Mouse (Mus musculus): ENCODE data around the gene Jph3. TPM values are rescaled to one million over a fixed set of nuclear protein-coding genes. Genes with fewer than 3 reads are reported as not detected.

The Jph3 gene
- total and polyA plus RNA-seq, 3 experiments, result 0.15 TPM; not detected in 2

DNA sequence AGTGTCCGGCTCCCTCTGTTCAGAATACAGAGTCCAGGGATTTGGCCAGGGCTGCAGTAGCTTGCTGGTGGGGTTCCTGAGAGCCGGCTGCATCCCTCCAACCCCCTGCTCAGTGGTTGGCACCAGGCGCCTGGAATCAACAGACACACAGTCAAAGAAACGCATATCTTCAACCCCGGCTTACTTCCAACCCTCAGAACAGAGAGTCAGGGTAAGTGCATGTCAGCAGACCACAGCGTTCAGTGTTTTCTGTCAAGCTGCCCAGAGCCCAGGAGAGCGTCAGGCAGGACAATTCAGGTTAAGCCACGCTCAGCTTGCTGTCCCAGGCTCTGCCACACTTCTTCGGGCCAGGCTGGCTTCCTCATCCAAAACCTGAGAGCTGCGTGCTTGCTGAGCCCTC, 48.0 kb upstream of the Jph3 start:
- Histone ChIP-seq H3K79me2 (ENCODE audit: control insufficient read depth, insufficient read depth, low read length, poor library complexity) (no peaks in the 10 kb centered on the region), H3K27ac (ENCODE audit: control insufficient read depth, low read depth, low read length) (no peak overlapping the region), H3K4me1 (ENCODE audit: control insufficient read depth in 1 of 2, insufficient read depth in 2 of 2, low read length in 2 of 2) (no peaks in the 10 kb centered on the region), H3K9me3 (replicated peaks; ENCODE audit: insufficient read depth, low read length) (no peaks in the 10 kb centered on the region), H3K9ac (ENCODE audit: control insufficient read depth, low read depth, low read length, poor library complexity, severe bottlenecking) (no peak overlapping the region), H3K27me3 (ENCODE audit: control insufficient read depth in 1 of 2, insufficient read depth in 2 of 2, low read length in 2 of 2) (no peaks in the 10 kb centered on the region; a peak in 1 of 4 replicates), H3K36me3 (ENCODE audit: control insufficient read depth in 1 of 2, insufficient read depth in 2 of 2, low read length in 2 of 2) (no peaks in the 10 kb centered on the region), H3K4me3 (ENCODE audit: control insufficient read depth in 1 of 2, insufficient read depth in 1 of 2, low read depth in 2 of 2, low read length in 2 of 2) (no peak overlapping the region)
- no peak for DNase-seq (ENCODE audit: low read depth, low spot score)
- TF ChIP-seq TAL1 (IDR thresholded peaks at IDR 0.05; ENCODE audit: low read length), result no peak
- no peak for TF ChIP-seq CHD1 (IDR thresholded peaks at IDR 0.05; ENCODE audit: low read depth, low read length)

DNA sequence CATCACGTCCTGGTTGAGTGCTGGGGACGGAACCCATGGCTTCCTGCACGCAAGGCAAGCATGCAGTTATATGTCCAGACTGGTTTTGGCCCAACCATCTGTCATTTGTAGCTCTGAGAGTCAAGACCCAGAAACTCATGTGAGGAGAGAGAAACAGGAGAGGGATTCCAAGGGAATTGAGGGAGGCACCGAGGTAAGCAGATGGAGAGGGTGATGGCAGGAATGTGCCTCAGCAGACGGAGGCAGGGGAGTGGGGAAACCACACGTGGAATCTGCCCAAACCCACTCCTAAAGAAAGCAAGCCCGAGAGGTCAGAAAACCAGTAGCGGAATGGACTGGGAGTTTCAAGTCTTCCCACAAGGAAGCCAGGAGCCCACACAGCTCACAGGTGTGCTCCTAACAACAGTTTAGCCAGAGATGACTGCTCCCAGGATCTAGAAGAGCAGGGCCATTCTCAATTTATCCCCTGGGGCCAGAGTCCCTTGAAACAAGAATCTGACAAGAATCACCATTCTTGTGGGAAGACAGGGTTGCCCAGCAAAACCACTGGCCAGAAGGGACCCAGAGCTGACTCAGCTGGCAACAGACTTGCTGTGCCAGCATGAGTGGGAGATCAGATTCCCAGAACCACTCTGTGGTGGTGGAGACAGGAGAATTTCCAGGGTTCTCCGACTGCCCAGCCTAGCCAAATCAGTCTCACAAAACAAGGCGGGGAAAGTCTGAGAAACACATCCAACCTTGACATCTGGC, 46.2 kb upstream of the Jph3 start:
- H3K9ac ChIP-seq (ENCODE audit: control insufficient read depth, low read depth, low read length, poor library complexity, severe bottlenecking), result no peak overlapping the region
- no peak overlapping the region for H3K4me3 ChIP-seq (ENCODE audit: control insufficient read depth in 1 of 2, insufficient read depth in 1 of 2, low read depth in 2 of 2, low read length in 2 of 2)
- no peak overlapping the region for H3K27ac ChIP-seq (ENCODE audit: control insufficient read depth, low read depth, low read length)
- H3K4me1 ChIP-seq (ENCODE audit: control insufficient read depth in 1 of 2, insufficient read depth in 2 of 2, low read length in 2 of 2), result no peaks in the 10 kb centered on the region
- TF ChIP-seq NELFE (IDR thresholded peaks at IDR 0.05; ENCODE audit: low read depth, low read length) (no peak), MYB (IDR thresholded peaks at IDR 0.05; ENCODE audit: low read depth, low read length) (no peak), TCF12 (IDR thresholded peaks at IDR 0.05; ENCODE audit: low read depth, low read length) (no peak), SIN3A (IDR thresholded peaks at IDR 0.05; ENCODE audit: low read length) (no peak)
- H3K36me3 ChIP-seq (ENCODE audit: control insufficient read depth in 1 of 2, insufficient read depth in 2 of 2, low read length in 2 of 2), result no peaks in the 10 kb centered on the region
- no peaks in the 10 kb centered on the region for H3K79me2 ChIP-seq (ENCODE audit: control insufficient read depth, insufficient read depth, low read length, poor library complexity)
- no peak for DNase-seq (ENCODE audit: low read depth, low spot score)
- no peaks in the 10 kb centered on the region for H3K9me3 ChIP-seq (replicated peaks; ENCODE audit: insufficient read depth, low read length)
- no peaks in the 10 kb centered on the region for H3K27me3 ChIP-seq (ENCODE audit: control insufficient read depth in 1 of 2, insufficient read depth in 2 of 2, low read length in 2 of 2)

DNA sequence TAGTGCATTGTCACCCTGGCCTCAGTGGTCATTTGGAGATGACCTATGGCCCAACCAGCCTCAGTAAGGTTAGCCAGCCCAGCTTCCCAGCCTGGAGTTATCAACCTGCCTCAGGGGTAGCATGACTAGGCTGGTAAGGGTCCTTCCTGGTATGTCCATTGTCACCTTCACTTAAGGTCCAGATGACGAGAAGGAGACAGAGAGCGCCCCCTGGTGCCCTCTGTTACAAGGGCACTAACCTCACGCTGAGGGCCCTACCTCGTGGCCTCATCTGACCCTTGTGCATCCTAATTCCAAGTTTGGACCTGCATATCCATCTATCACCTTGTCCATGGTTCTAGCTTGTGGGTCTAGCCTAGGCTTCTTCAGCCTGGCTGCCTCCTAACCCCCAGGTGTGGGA, 44.0 kb upstream of the Jph3 start:
- TF ChIP-seq CTCF (IDR thresholded peaks at IDR 0.05 in 2 of 3, conservative IDR thresholded peaks at IDR 0.05 in 1 of 3; ENCODE audit: control insufficient read depth in 1 of 3, insufficient read depth in 1 of 3, low read depth in 2 of 3, low read length in 3 of 3, poor library complexity in 1 of 3, severe bottlenecking in 1 of 3) (peak; percentile 7 to 50 (median 32); a peak in 3 of 6 replicates), TAL1 (IDR thresholded peaks at IDR 0.05; ENCODE audit: low read length) (no peak)
- H3K9me3 ChIP-seq (replicated peaks; ENCODE audit: insufficient read depth, low read length), result no peaks in the 10 kb centered on the region
- H3K4me1 ChIP-seq (ENCODE audit: control insufficient read depth in 1 of 2, insufficient read depth in 2 of 2, low read length in 2 of 2), result no peaks in the 10 kb centered on the region
- H3K36me3 ChIP-seq (ENCODE audit: control insufficient read depth in 1 of 2, insufficient read depth in 2 of 2, low read length in 2 of 2), result no peaks in the 10 kb centered on the region
- no peak overlapping the region for H3K4me3 ChIP-seq (ENCODE audit: control insufficient read depth in 1 of 2, insufficient read depth in 1 of 2, low read depth in 2 of 2, low read length in 2 of 2)
- H3K27me3 ChIP-seq (ENCODE audit: control insufficient read depth in 1 of 2, insufficient read depth in 2 of 2, low read length in 2 of 2), result no peaks in the 10 kb centered on the region
- H3K79me2 ChIP-seq (ENCODE audit: control insufficient read depth, insufficient read depth, low read length, poor library complexity), result no peaks in the 10 kb centered on the region
- no peak overlapping the region for H3K9ac ChIP-seq (ENCODE audit: control insufficient read depth, low read depth, low read length, poor library complexity, severe bottlenecking)
- no peak for DNase-seq (ENCODE audit: low read depth, low spot score)
- no peak overlapping the region for H3K27ac ChIP-seq (ENCODE audit: control insufficient read depth, low read depth, low read length)
